Mouse (Mus musculus) heart, embryonic 10.5 days (tissue): ENCODE measurements around the gene Snph. TPM values are rescaled to one million over a fixed set of nuclear protein-coding genes. Genes with fewer than 3 reads are reported as not detected.

ENCODE experiments used
- DNase-seq: peaks from one replicate; pipeline ENCODE4 v3.0.0-alpha.2; 2017; ENCODE audit warnings: low spot score
- H3K27ac ChIP-seq: fragments of 300-500 bp; sonication (generic); 2 replicates; pipeline ENCODE4 v1.5.1; 2016; ENCODE audit warnings: mild to moderate bottlenecking
- H3K27me3 ChIP-seq: fragments of 300-500 bp; sonication (generic); 2 replicates; pipeline ENCODE4 v1.6.1; 2016; ENCODE audit warnings: mild to moderate bottlenecking; ENCODE audit not compliant: poor library complexity, insufficient read depth, severe bottlenecking
- H3K36me3 ChIP-seq: fragments of 300-500 bp; sonication (generic); 2 replicates; pipeline ENCODE4 v1.6.1; 2016; ENCODE audit warnings: mild to moderate bottlenecking, moderate library complexity
- H3K4me1 ChIP-seq: fragments of 300-500 bp; sonication (generic); 2 replicates; pipeline ENCODE4 v1.6.1; 2016; ENCODE audit warnings: mild to moderate bottlenecking
- H3K4me3 ChIP-seq: fragments of 300-500 bp; sonication (generic); 2 replicates; pipeline ENCODE4 v1.5.1; 2016; ENCODE audit warnings: mild to moderate bottlenecking, moderate library complexity
- H3K9me3 ChIP-seq: fragments of 300-500 bp; sonication (generic); 2 replicates; pipeline ENCODE4 v1.6.1; 2016; ENCODE audit warnings: mild to moderate bottlenecking, moderate library complexity
- WGBS: fragments of 180-500 bp; shearing (Covaris S2); methylation state at CpG from one replicate; pipeline ENCODE4 v1.1.7; 2016; 5-methylcytosine and 5-hydroxymethylcytosine counted together
- polyA plus RNA-seq: library from polyadenylated mRNA; unstranded; fragments of >200 nt; fragmentation: Nextera tagmentation; extraction: Ambion mirVana; gene quantifications from 2 replicates; pipeline ENCODE4 v1.2.1, GENCODE M21; 2016

Gene Snph
- polyA plus RNA-seq, 1 experiment from 2014 or later: 0.83 TPM

GRCm38 (mm10) chr2:151562930-151563921 is 69.2 kb downstream of the Snph start:
- WGBS: 88% methylated on average over 7 of the region's 7 CpGs
- H3K27ac ChIP-seq: no peak overlapping the region
- H3K9me3 ChIP-seq: no peaks in the 10 kb centered on the region
- H3K27me3 ChIP-seq: no peaks in the 10 kb centered on the region
- no peak overlapping the region for H3K4me3 ChIP-seq
- H3K4me1 ChIP-seq: no peaks in the 10 kb centered on the region
- no peak for DNase-seq
- H3K36me3 ChIP-seq: peaks cover 59% of the 10 kb centered on the region

- Histone ChIP-seq H3K4me1 (peaks cover 54% of the 10 kb centered on the region), H3K9me3 (no peaks in the 10 kb centered on the region), H3K27ac (peak overlapping the region; percentile 56; the same call in 1 of the 2 replicates), H3K27me3 (no peaks in the 10 kb centered on the region), H3K36me3 (peaks cover 92% of the 10 kb centered on the region), H3K4me3 (no peak overlapping the region)
- WGBS: 78% methylated on average over 3 of the region's 3 CpGs
- DNase-seq: no peak
Measured at GRCm38 (mm10) chr2:151549615-151550121, 82.7 kb downstream of the Snph start.

- H3K4me1 ChIP-seq: peaks cover 66% of the 10 kb centered on the region
- WGBS: 85% methylated on average over 4 of the region's 4 CpGs
- no peaks in the 10 kb centered on the region for H3K9me3 ChIP-seq
- H3K4me3 ChIP-seq: no peak overlapping the region
- H3K36me3 ChIP-seq: peaks cover 75% of the 10 kb centered on the region
- no peak for DNase-seq
- H3K27ac ChIP-seq: no peak overlapping the region
- H3K27me3 ChIP-seq: no peaks in the 10 kb centered on the region
Measured at GRCm38 (mm10) chr2:151546571-151546970, 85.8 kb downstream of the Snph start.

- no peaks in the 10 kb centered on the region for H3K9me3 ChIP-seq
- peak overlapping the region; percentile 98 for H3K4me3 ChIP-seq
- no peak for DNase-seq
- H3K36me3 ChIP-seq: peaks cover 56% of the 10 kb centered on the region
- peak overlapping the region; percentile 36; the same call in 1 of the 2 replicates for H3K27ac ChIP-seq
- 41% methylated on average over 6 of the region's 6 CpGs for whole genome bisulfite sequencing
- peaks cover 55% of the 10 kb centered on the region for H3K4me1 ChIP-seq
- H3K27me3 ChIP-seq: no peaks in the 10 kb centered on the region
Measured at GRCm38 (mm10) chr2:151544673-151545072, 87.7 kb downstream of the Snph start.

GRCm38 (mm10) chr2:151543063-151543895 is 89.1 kb downstream of the Snph start:
- peak overlapping the region; percentile 99 for H3K27ac ChIP-seq
- no peaks in the 10 kb centered on the region for H3K27me3 ChIP-seq
- DNase-seq: peak; percentile 84
- H3K36me3 ChIP-seq: peaks cover 44% of the 10 kb centered on the region
- WGBS: 1% methylated on average over 21 of the region's 21 CpGs
- H3K4me3 ChIP-seq: peak overlapping the region; percentile 98
- H3K4me1 ChIP-seq: peaks cover 41% of the 10 kb centered on the region
- no peaks in the 10 kb centered on the region for H3K9me3 ChIP-seq

GRCm38 (mm10) chr2:151542323-151543062 is 89.9 kb downstream of the Snph start, which contains the start of gene Fkbp1a:
TSS of gene Fkbp1a (plus strand) at chr2:151542483.
- Histone ChIP-seq H3K4me3 (peak within 1 kb of the TSS; percentile 98), H3K36me3 (peaks cover 36% of the 10 kb centered on the region), H3K27ac (peak within 1 kb of the TSS; percentile 99), H3K27me3 (no peaks in the 10 kb centered on the region), H3K9me3 (no peaks in the 10 kb centered on the region), H3K4me1 (peaks cover 33% of the 10 kb centered on the region)
- DNase-seq: peak; percentile 97
- under 1% methylated on average over 86 of the region's 93 CpGs for WGBS

Other genes with a start within 250 kb of the Snph start
- not detected in 2 replicates for gene 4921509C19Rik, start 156.4 kb downstream of the Snph start, polyA plus RNA-seq
- 195 and 247 TPM in 2 replicates for gene Nsfl1c, start 138.4 kb downstream of the Snph start, polyA plus RNA-seq
- gene Fkbp1a, start 90.1 kb downstream of the Snph start, polyA plus RNA-seq: 933 and 973 TPM in 2 replicates
- gene Sdcbp2, start 60.0 kb downstream of the Snph start, polyA plus RNA-seq: 1.00 and 1.1 TPM in 2 replicates
- gene Rad21l, start 35.9 kb upstream of the Snph start, polyA plus RNA-seq: not detected in 2 replicates
- 1.2 and 2.1 TPM in 2 replicates for gene Tmem74b, start 69.4 kb upstream of the Snph start, polyA plus RNA-seq
- gene Psmf1, start 111.6 kb upstream of the Snph start, polyA plus RNA-seq: 37.2 and 43.1 TPM in 2 replicates
- 0.22 and 4.2 TPM in 2 replicates for gene Rspo4, start 210.3 kb upstream of the Snph start, polyA plus RNA-seq